Mouse (Mus musculus) embryonic facial prominence, embryonic 12.5 days (tissue): ENCODE data around the gene Csad. TPM values are rescaled to one million over a fixed set of nuclear protein-coding genes. Genes with fewer than 3 reads are reported as not detected.

Source experiments
- ATAC-seq: fragments of 200-750 bp; cut with Nextera tagmentation; 2 replicates; pipeline ENCODE4 v1.8.0; 2017; ENCODE audit not compliant: insufficient number of reproducible peaks, insufficient read depth, low FRiP score, low TSS enrichment
- H3K27ac ChIP-seq: fragments of 300-500 bp; sonication (generic); 2 replicates; pipeline ENCODE4 v1.5.1; 2016; ENCODE audit warnings: mild to moderate bottlenecking
- H3K27me3 ChIP-seq: fragments of 300-500 bp; sonication (generic); 2 replicates; pipeline ENCODE4 v1.6.1; 2016; ENCODE audit warnings: mild to moderate bottlenecking, moderate library complexity
- H3K36me3 ChIP-seq: fragments of 300-500 bp; sonication (generic); 2 replicates; pipeline ENCODE4 v1.6.1; 2016; ENCODE audit warnings: mild to moderate bottlenecking
- H3K4me1 ChIP-seq: fragments of 300-500 bp; sonication (generic); 2 replicates; pipeline ENCODE4 v1.6.1; 2016
- H3K4me2 ChIP-seq: fragments of 300-500 bp; sonication (generic); replicated peaks from 2 replicates; pipeline ENCODE4 v1.6.1; 2016; ENCODE audit warnings: mild to moderate bottlenecking, moderate library complexity
- H3K4me3 ChIP-seq: fragments of 300-500 bp; sonication (generic); 2 replicates; pipeline ENCODE4 v1.5.1; 2016; ENCODE audit warnings: mild to moderate bottlenecking
- H3K9ac ChIP-seq: fragments of 300-500 bp; sonication (generic); 2 replicates; pipeline ENCODE4 v1.6.1; 2016; ENCODE audit warnings: mild to moderate bottlenecking, moderate library complexity
- H3K9me3 ChIP-seq: fragments of 300-500 bp; sonication (generic); 2 replicates; pipeline ENCODE4 v1.6.1; 2016; ENCODE audit warnings: mild to moderate bottlenecking, moderate library complexity
- WGBS: fragments of 180-500 bp; shearing (Covaris S2); methylation state at CpG from one replicate; pipeline ENCODE4 v1.1.7; 2016; 5-methylcytosine and 5-hydroxymethylcytosine counted together
- polyA plus RNA-seq: library from polyadenylated mRNA; unstranded; fragments of >200 nt; fragmentation: Nextera tagmentation; extraction: Ambion mirVana; gene quantifications from 2 replicates; pipeline ENCODE4 v1.2.1, GENCODE M21; 2016

Csad gene
- polyA plus RNA-seq = 82.8 and 91.1 TPM in 2 replicates

DNA sequence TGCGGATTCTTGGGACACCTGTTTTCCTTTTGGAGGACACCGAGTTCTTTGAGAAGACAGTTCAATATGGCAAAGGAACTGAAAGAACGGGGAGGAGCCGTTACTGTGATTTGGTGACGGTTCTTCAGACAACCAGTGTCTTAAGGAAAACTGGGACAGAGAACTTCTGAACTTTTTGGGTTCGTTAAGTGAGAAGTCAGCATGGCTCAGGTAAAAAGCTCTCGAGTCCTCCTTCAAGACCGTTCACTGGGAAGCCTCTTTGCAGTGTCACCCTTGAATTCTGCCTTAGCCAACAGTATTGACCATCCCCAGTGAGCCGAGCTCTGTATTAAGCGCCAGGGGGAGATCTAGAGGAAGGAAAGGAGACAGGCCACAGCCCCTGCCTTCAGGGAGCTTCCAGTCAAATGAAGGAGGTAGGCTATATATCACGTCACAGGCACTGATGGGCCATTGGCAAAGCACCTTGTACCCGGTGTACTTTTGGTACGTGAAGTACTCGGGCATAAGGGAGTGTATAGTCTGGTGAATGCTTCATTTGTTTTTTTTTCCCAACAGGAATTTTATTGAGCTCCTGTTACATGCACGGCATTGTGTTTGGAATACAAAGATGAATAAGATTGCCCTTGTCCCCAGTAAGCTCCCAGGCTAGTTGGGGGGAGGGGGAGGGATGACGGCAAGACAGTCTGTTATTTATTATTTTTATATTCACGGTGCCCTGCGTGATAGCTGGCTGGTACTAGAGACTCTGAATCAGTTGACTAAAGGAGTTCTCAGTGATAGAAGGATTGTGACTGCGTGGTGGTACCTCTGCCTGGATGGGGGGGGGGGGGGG lies at the start of gene Csad:
TSS of gene Csad (minus strand) at position 51 of the 832 bp plus-strand sequence.
- Histone ChIP-seq H3K4me3 (peak within 1 kb of the TSS; percentile 87), H3K9ac (peak within 1 kb of the TSS; percentile 94), H3K27me3 (no peaks in the 10 kb centered on the region), H3K4me2 (peak within 1 kb of the TSS; percentile 79), H3K4me1 (peaks cover 35% of the 10 kb centered on the region), H3K36me3 (peaks cover 49% of the 10 kb centered on the region), H3K27ac (peak within 1 kb of the TSS; percentile 100), H3K9me3 (no peaks in the 10 kb centered on the region)
- no peak for ATAC-seq
- WGBS = 53% methylated on average over 19 of the region's 19 CpGs

DNA sequence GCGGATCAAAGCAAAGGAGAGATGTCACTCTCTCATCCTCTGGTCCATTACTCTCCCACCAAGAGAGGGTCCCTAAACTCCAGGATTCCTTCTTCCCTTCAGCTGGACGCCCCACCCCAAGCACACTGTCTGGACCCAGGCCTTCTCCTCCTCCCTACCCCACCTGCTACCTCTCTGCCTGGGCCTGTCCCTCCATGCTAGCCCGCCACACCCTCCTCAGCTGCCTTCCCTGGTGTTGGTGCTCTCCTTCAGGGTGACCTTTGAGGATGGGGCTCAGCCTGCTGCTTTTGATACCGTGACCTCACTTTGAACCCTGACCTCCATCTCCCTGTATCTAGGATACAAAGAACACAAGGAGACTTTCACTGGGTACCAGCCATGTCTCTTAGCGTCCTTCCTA lies 46.0 kb upstream of the Csad start:
- Histone ChIP-seq H3K27me3 (no peaks in the 10 kb centered on the region), H3K27ac (peak overlapping the region; percentile 99), H3K9me3 (no peaks in the 10 kb centered on the region), H3K36me3 (peaks cover 31% of the 10 kb centered on the region), H3K4me3 (no peak overlapping the region), H3K4me1 (peaks cover 62% of the 10 kb centered on the region), H3K9ac (no peak overlapping the region), H3K4me2 (peak overlapping the region; percentile 93; the same call in 1 of the 2 replicates)
- no peak for ATAC-seq
- WGBS = 46% methylated on average over 5 of the region's 5 CpGs

DNA sequence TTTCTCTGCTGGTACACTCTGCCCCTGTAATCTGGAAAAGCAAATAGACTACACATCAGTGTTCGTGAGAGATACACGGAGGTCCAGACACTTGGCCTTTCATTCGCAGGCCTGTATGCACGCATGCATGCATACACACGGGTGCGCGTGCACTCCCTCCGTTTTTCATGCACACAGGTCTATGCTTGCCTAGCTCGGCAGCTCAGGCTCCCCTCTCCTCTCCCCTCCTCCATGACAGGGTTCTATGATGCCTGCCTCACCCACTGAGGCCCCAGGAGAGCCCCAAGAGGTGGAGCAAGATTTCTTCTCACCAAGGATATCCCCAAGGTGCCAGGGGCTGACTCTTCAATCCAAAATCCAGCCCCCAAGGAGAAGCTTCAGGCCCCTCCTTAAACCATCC lies 45.4 kb upstream of the Csad start:
- Histone ChIP-seq H3K9ac (peak overlapping the region; percentile 48), H3K4me1 (peaks cover 59% of the 10 kb centered on the region), H3K27me3 (no peaks in the 10 kb centered on the region), H3K27ac (peak overlapping the region; percentile 99), H3K4me2 (peak overlapping the region; percentile 93), H3K36me3 (peaks cover 31% of the 10 kb centered on the region), H3K4me3 (peak overlapping the region; percentile 60), H3K9me3 (no peaks in the 10 kb centered on the region)
- no peak for ATAC-seq
- WGBS = 23% methylated on average over 9 of the region's 9 CpGs

- no peaks in the 10 kb centered on the region for H3K9me3 ChIP-seq
- H3K4me3 ChIP-seq = peak overlapping the region; percentile 60
- WGBS = 3% methylated on average over 10 of the region's 13 CpGs
- H3K27ac ChIP-seq = peak overlapping the region; percentile 99
- H3K36me3 ChIP-seq = peaks cover 31% of the 10 kb centered on the region
- no peaks in the 10 kb centered on the region for H3K27me3 ChIP-seq
- H3K9ac ChIP-seq = peak overlapping the region; percentile 48
- peaks cover 59% of the 10 kb centered on the region for H3K4me1 ChIP-seq
- peak; percentile 35 for ATAC-seq
- H3K4me2 ChIP-seq = peak overlapping the region; percentile 93
Measured at GRCm38 (mm10) chr15:102249251-102249691, 44.7 kb upstream of the Csad start.

DNA sequence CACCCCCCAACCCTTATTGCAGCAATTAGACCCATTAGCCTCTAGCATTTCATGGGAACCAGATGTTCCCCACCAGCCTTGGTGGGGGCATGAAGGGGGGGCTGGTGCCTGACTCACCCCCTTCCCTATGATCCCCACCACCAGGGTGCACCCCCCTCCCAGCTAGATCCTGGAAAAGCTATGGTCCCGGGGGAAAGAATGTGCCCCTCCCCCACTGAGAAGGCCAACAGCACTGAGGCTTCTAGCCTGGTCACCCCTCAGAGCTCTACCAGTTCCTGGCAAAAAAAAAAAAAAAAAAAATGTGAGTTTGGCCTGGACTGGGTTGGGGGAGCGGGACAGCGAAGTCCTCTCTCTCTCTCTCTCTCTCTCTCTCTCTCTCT lies 44.3 kb upstream of the Csad start:
- H3K27ac ChIP-seq = peak overlapping the region; percentile 99
- H3K4me3 ChIP-seq = peak overlapping the region; percentile 60
- H3K4me2 ChIP-seq = peak overlapping the region; percentile 93
- H3K4me1 ChIP-seq = peaks cover 64% of the 10 kb centered on the region
- WGBS = 0% methylated on average over 1 of the region's 3 CpGs
- H3K27me3 ChIP-seq = no peaks in the 10 kb centered on the region
- H3K9ac ChIP-seq = peak overlapping the region; percentile 33
- H3K36me3 ChIP-seq = peaks cover 30% of the 10 kb centered on the region
- H3K9me3 ChIP-seq = no peaks in the 10 kb centered on the region
- ATAC-seq = 0 out of 2 replicates have a peak, but pooled peaks have one; percentile 0

GRCm38 (mm10) chr15:102248131-102248811 lies 43.7 kb upstream of the Csad start:
- H3K4me3 ChIP-seq = peak overlapping the region; percentile 60
- H3K4me2 ChIP-seq = peak overlapping the region; percentile 93
- 2% methylated on average over 8 of the region's 8 CpGs for WGBS
- peak overlapping the region; percentile 99 for H3K27ac ChIP-seq
- peak overlapping the region; percentile 64 for H3K9ac ChIP-seq
- no peaks in the 10 kb centered on the region for H3K27me3 ChIP-seq
- peaks cover 66% of the 10 kb centered on the region for H3K4me1 ChIP-seq
- ATAC-seq = peak; percentile 28; the same call in 1 of the 2 replicates
- H3K36me3 ChIP-seq = peaks cover 24% of the 10 kb centered on the region
- no peaks in the 10 kb centered on the region for H3K9me3 ChIP-seq

DNA sequence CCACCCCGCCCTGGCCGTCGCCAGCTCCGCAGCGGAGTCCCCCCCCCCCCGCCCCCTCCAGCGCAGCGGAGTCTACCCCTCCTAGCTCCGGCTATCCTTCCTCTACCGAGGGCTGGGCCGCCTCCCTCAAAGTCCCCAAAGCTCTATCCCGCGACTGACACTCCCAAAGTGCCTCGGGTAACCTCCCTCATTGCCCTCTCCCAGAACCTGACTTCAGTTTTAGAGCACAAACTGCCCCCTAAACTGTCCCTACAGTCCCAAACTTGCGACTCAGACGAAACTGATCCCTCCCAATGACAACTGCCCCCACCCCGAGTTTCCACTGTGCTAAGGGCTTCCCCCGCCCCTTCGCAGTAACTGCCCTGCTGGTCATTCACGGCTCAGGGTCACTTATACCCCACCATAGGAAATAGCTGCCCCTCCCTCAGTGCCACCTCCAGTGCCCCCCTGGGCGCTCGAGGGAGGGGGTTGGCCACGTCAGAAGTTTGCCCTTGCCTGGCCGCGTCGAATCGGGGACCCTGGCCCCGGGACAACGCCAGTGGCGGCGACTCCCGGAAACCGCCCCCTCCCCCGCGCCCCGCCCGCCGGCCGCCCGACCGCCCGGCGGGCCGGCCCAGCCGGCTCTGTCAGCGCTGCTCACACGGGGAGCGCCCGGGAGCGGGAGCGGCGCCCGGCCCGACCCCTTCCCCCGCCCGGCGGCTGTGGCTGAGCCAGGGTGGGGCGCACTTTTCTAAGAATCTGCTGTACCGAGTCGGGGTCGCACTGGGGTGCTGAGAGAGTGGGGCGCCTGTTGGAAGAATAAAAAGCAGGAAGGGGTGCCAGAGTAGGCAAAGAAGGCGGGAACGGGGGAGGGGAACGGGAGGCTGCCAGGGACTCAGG lies 43.0 kb upstream of the Csad start:
- peaks cover 21% of the 10 kb centered on the region for H3K36me3 ChIP-seq
- H3K4me2 ChIP-seq = peak overlapping the region; percentile 93
- under 1% methylated on average over 64 of the region's 65 CpGs for WGBS
- H3K9me3 ChIP-seq = no peaks in the 10 kb centered on the region
- H3K4me1 ChIP-seq = peaks cover 68% of the 10 kb centered on the region
- H3K27me3 ChIP-seq = no peaks in the 10 kb centered on the region
- H3K4me3 ChIP-seq = peak overlapping the region; percentile 60
- H3K9ac ChIP-seq = peak overlapping the region; percentile 64
- peak overlapping the region; percentile 99 for H3K27ac ChIP-seq
- ATAC-seq = peak; percentile 12; the same call in 1 of the 2 replicates

DNA sequence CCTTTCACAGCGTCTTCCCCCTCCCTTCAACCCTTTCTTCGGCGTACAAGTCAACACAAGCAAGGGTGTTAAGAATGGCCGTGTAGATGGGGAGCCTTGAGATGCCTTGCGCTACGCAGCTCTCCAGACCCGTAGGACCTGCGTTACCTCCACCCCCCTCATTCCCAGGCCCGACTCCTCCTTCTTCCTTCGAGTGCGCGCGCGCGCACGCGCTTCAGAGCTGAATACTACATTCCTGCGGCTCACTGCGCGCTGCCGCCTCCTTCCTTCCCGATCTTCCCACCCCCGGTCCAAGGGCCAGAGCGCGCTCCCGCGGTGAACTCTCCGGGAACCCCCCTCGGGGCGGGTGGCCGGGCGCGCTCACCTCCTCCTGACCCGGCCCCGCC lies 42.3 kb upstream of the Csad start:
- peaks cover 19% of the 10 kb centered on the region for H3K36me3 ChIP-seq
- WGBS = under 1% methylated on average over 35 of the region's 35 CpGs
- peak overlapping the region; percentile 99 for H3K27ac ChIP-seq
- H3K9me3 ChIP-seq = no peaks in the 10 kb centered on the region
- H3K9ac ChIP-seq = peak overlapping the region; percentile 64
- H3K4me2 ChIP-seq = peak overlapping the region; percentile 93
- H3K27me3 ChIP-seq = no peaks in the 10 kb centered on the region
- peak overlapping the region; percentile 60 for H3K4me3 ChIP-seq
- peak; percentile 23 for ATAC-seq
- peaks cover 67% of the 10 kb centered on the region for H3K4me1 ChIP-seq

GRCm38 (mm10) chr15:102245891-102246741 lies 41.6 kb upstream of the Csad start:
- H3K27me3 ChIP-seq = no peaks in the 10 kb centered on the region
- peaks cover 59% of the 10 kb centered on the region for H3K4me1 ChIP-seq
- no peaks in the 10 kb centered on the region for H3K9me3 ChIP-seq
- ATAC-seq = peak; percentile 55
- H3K4me2 ChIP-seq = peak overlapping the region; percentile 93
- peak overlapping the region; percentile 99 for H3K27ac ChIP-seq
- peak overlapping the region; percentile 64 for H3K9ac ChIP-seq
- under 1% methylated on average over 39 of the region's 44 CpGs for WGBS
- H3K36me3 ChIP-seq = peaks cover 19% of the 10 kb centered on the region
- H3K4me3 ChIP-seq = peak overlapping the region; percentile 60

DNA sequence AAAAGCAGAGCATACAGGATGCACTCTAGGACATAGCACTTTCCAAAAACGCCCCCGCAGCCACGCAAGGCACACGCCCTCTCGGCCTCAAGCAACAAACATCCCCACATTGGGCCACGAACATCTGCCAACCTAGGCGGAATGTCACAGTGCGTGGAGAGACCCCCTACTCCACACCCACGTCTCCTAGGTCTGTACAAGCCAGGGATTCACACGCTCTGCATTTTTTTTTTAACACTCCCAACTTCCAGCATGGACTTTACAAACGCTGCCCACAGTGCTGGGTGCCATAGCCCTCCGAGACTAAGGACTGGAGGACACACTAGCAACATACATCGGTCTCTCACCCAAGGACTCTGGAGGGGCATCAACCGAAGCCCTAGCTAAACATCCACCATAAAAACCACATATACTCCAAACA lies 40.9 kb upstream of the Csad start:
- ATAC-seq = no peak
- H3K36me3 ChIP-seq = peaks cover 19% of the 10 kb centered on the region
- H3K4me3 ChIP-seq = peak overlapping the region; percentile 60
- peak overlapping the region; percentile 93 for H3K4me2 ChIP-seq
- 3% methylated on average over 14 of the region's 14 CpGs for WGBS
- H3K27me3 ChIP-seq = no peaks in the 10 kb centered on the region
- peak overlapping the region; percentile 64 for H3K9ac ChIP-seq
- H3K9me3 ChIP-seq = no peaks in the 10 kb centered on the region
- H3K27ac ChIP-seq = peak overlapping the region; percentile 99
- peaks cover 53% of the 10 kb centered on the region for H3K4me1 ChIP-seq
